Mouse (Mus musculus) lung, embryonic 15.5 days (tissue): Measurements from ENCODE around the gene Rab30. TPM values are rescaled to one million over a fixed set of nuclear protein-coding genes. Genes with fewer than 3 reads are reported as not detected.
"Not testable (repeated sequence)": the region's sequence is repeated elsewhere in the genome, so short reads cannot be mapped to it uniquely, and the experiment has no call there.

ENCODE experiments used
- ATAC-seq: fragments of 200-750 bp; cut with Nextera tagmentation; 2 replicates; pipeline ENCODE4 v1.8.0; 2017; ENCODE audit warnings: moderate number of reproducible peaks, borderline replicate concordance; ENCODE audit not compliant: low FRiP score, low TSS enrichment; ENCODE audit errors: extremely low read depth
- H3K27ac ChIP-seq: fragments of 300-500 bp; sonication (generic); 2 replicates; pipeline ENCODE4 v1.5.1; 2015; ENCODE audit warnings: moderate library complexity, mild to moderate bottlenecking, inconsistent platforms
- H3K27me3 ChIP-seq: fragments of 300-500 bp; sonication (generic); 2 replicates; pipeline ENCODE4 v1.6.1; 2015; ENCODE audit warnings: inconsistent platforms
- H3K36me3 ChIP-seq: fragments of 300-500 bp; sonication (generic); 2 replicates; pipeline ENCODE4 v1.6.1; 2015; ENCODE audit warnings: inconsistent platforms
- H3K4me1 ChIP-seq: fragments of 300-500 bp; sonication (generic); 2 replicates; pipeline ENCODE4 v1.6.1; 2015; ENCODE audit warnings: inconsistent platforms
- H3K4me2 ChIP-seq: fragments of 300-500 bp; sonication (generic); 2 replicates; pipeline ENCODE4 v1.6.1; 2015; ENCODE audit warnings: inconsistent platforms, mild to moderate bottlenecking, moderate library complexity
- H3K4me3 ChIP-seq: fragments of 300-500 bp; sonication (generic); 2 replicates; pipeline ENCODE4 v1.5.1; 2015; ENCODE audit warnings: mild to moderate bottlenecking, inconsistent platforms
- H3K9ac ChIP-seq: fragments of 300-500 bp; sonication (generic); 2 replicates; pipeline ENCODE4 v1.6.1; 2015; ENCODE audit warnings: inconsistent platforms
- H3K9me3 ChIP-seq: fragments of 300-500 bp; sonication (generic); 2 replicates; pipeline ENCODE4 v1.6.1; 2016; ENCODE audit warnings: inconsistent platforms
- WGBS: fragments of 180-500 bp; shearing (Covaris S2); methylation state at CpG from one replicate; pipeline ENCODE4 v1.1.7; 2015; 5-methylcytosine and 5-hydroxymethylcytosine counted together
- polyA plus RNA-seq: library from polyadenylated mRNA; unstranded; fragments of >200 nt; fragmentation: Nextera tagmentation; extraction: Ambion mirVana; gene quantifications from 2 replicates; pipeline ENCODE4 v1.2.1, GENCODE M21; 2015

Rab30 gene
- polyA plus RNA-seq, 1 experiment from 2014 or later, result 5.0 TPM

DNA sequence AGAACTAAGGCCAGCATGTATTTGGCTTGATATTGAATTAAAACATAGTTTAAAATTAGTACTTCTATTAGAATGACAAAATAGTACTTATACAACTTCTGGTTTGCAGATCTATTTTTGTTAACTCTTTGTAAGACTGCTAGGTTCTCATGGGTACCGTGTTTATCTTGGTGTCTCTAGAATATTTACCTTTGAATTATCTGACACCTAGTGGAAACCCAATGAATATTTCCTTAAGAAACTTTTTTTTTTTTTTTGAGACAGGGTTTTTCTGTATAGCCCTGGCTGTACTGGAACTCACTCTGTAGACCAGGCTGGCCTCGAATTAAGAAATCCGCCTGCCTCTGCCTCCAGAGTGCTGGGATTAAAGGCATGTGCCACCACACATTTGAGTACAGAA, 11.8 kb upstream of the Rab30 start:
- H3K9me3 ChIP-seq, ATAC-seq, H3K9ac ChIP-seq, H3K27ac ChIP-seq, H3K27me3 ChIP-seq, H3K4me1 ChIP-seq, H3K36me3 ChIP-seq, H3K4me3 ChIP-seq, H3K4me2 ChIP-seq: not testable (repeated sequence)
- 68% methylated on average over 3 of the region's 3 CpGs for WGBS

GRCm38 (mm10) chr7:92730465-92730864, 10.9 kb upstream of the Rab30 start:
- ATAC-seq, result no peak
- 71% methylated on average over 4 of the region's 4 CpGs for WGBS
- no peaks in the 10 kb centered on the region for H3K27me3 ChIP-seq

GRCm38 (mm10) chr7:92730959-92731358, 10.4 kb upstream of the Rab30 start:
- Histone ChIP-seq H3K36me3 (0 out of 2 replicates have a peak, but pooled peaks cover 3% of the 10 kb centered on the region), H3K9me3 (no peaks in the 10 kb centered on the region), H3K4me2 (no peak overlapping the region), H3K4me1 (no peaks in the 10 kb centered on the region), H3K27me3 (no peaks in the 10 kb centered on the region), H3K27ac (no peak overlapping the region), H3K4me3 (no peak overlapping the region), H3K9ac (no peak overlapping the region)
- no peak for ATAC-seq
- 68% methylated on average over 3 of the region's 3 CpGs for WGBS

More at GRCm38 (mm10) chr7:92730465-92730864, 10.9 kb upstream of the Rab30 start:
- no peak overlapping the region for H3K27ac ChIP-seq
- H3K9me3 ChIP-seq, result no peaks in the 10 kb centered on the region
- H3K4me2 ChIP-seq, result no peak overlapping the region
- H3K4me1 ChIP-seq, result no peaks in the 10 kb centered on the region
- H3K36me3 ChIP-seq, result 0 out of 2 replicates have a peak, but pooled peaks cover 3% of the 10 kb centered on the region
- no peak overlapping the region for H3K4me3 ChIP-seq
- H3K9ac ChIP-seq, result no peak overlapping the region

DNA sequence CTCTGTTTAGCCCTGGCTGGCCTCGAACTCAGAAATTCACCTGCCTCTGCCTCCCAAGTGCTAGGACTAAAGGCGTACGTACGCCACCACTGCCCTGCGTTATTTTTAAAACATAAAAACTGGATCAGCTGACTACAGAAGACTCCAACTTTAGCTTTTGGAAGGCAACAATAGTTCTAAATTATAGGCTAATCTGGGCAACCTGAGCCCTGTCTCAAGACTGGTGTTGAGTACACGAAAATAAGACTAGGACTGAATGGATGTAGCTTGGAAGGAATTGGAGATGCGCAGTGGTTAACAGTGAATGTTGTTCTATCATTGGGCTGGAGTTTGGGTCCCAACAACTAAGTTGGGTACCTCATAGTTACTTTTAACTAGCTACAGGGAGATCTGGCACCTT, 9.3 kb upstream of the Rab30 start:
- no peak for ATAC-seq
- H3K9me3 ChIP-seq, result no peaks in the 10 kb centered on the region
- no peak overlapping the region for H3K9ac ChIP-seq
- no peak overlapping the region for H3K27ac ChIP-seq
- no peaks in the 10 kb centered on the region for H3K27me3 ChIP-seq
- no peak overlapping the region for H3K4me3 ChIP-seq
- H3K4me1 ChIP-seq, result no peaks in the 10 kb centered on the region
- 87% methylated on average over 7 of the region's 7 CpGs for WGBS
- H3K4me2 ChIP-seq, result no peak overlapping the region
- peaks cover 8% of the 10 kb centered on the region for H3K36me3 ChIP-seq

DNA sequence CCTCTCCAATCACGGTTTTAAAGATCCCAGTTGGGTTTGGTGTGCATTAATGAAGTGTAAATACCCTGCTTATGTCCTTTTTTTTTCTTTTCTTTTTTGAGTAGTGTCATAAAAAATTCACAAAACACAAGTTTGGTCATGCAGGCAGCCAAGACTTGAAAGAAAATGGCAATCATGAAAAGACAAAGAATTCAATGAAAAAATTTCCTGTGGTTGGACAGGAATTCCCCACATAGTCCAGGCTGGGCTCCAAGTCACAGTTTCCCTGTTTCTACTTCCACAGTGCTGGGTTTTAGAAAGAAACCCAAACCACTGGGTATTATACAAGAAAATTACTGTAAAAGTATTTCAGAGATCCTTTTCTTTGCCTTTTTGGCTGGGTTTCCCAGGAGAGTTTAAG, 3.8 kb upstream of the Rab30 start:
- Histone ChIP-seq H3K27ac (no peak overlapping the region), H3K27me3 (no peaks in the 10 kb centered on the region), H3K4me3 (no peak overlapping the region), H3K9ac (no peak overlapping the region), H3K9me3 (no peaks in the 10 kb centered on the region), H3K4me2 (no peak overlapping the region), H3K36me3 (peaks cover 17% of the 10 kb centered on the region), H3K4me1 (peaks cover 8% of the 10 kb centered on the region)
- WGBS, result 86% methylated on average over 1 of the region's 1 CpGs
- no peak for ATAC-seq

DNA sequence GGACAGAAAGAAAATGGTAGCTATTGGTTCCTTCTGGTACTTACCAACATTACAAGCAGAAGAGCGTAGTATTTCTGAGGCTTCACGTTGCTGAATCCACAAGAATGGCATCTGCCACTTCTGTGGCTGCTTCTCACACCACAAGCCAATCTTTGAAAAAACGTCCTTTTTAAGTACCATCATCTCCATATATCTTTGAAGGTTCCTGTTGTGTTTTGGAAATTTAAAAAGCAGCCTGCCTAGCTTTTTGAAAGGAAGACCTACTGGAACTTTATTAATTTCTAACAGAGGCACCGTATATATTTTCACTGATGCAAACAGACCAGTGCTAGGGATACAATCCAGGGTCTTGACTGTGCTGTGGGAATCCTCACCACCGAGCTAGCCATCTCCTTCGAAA, 1.4 kb upstream of the Rab30 start:
- no peak for ATAC-seq
- H3K4me1 ChIP-seq, result peaks cover 19% of the 10 kb centered on the region
- H3K36me3 ChIP-seq, result peaks cover 14% of the 10 kb centered on the region
- 23% methylated on average over 6 of the region's 6 CpGs for WGBS
- H3K9me3 ChIP-seq, result no peaks in the 10 kb centered on the region
- peak overlapping the region; percentile 69 for H3K4me3 ChIP-seq
- H3K27ac ChIP-seq, result no peak overlapping the region
- H3K27me3 ChIP-seq, result no peaks in the 10 kb centered on the region
- H3K9ac ChIP-seq, result peak overlapping the region; percentile 81
- H3K4me2 ChIP-seq, result peak overlapping the region; percentile 62

DNA sequence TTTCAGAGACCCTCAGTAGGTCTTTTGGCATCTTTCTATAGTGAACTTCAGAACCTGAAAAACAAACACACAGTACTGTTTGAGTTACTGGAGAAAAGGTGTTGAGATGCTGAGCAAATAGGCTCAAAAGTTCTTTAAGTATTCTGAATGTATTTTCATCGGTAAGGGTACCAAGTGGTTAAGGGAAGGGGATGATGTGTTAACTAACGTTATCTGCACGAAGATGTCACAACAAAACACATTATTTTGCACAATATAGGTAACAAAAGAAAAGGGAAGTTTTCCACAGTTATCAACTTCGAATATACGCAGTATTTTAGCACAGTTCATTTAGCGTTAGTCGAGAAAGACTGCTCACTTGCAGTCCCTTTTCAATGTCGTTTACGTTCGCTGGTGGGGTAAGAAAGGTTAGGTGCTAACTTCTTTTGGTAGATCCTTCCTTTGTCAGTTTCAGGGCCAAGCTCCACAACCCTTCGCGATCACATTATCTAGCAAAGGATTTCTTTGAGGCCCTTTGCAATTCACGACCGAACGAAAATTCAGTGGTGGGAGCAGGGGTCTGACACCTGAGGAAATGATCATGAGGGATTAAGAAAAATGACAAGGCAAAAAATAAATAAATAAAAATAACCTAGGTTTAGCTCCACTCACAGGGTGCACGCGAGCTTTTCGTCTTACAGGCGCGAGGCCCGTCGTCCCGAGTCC, 840 bp upstream of the Rab30 start:
- WGBS, result 2% methylated on average over 23 of the region's 23 CpGs
- Histone ChIP-seq H3K9me3 (no peaks in the 10 kb centered on the region), H3K36me3 (peaks cover 14% of the 10 kb centered on the region), H3K4me2 (peak overlapping the region; percentile 62), H3K27me3 (no peaks in the 10 kb centered on the region), H3K27ac (peak overlapping the region; percentile 87), H3K4me3 (peak overlapping the region; percentile 69), H3K4me1 (peaks cover 19% of the 10 kb centered on the region), H3K9ac (peak overlapping the region; percentile 81)
- no peak for ATAC-seq

- Histone ChIP-seq H3K9me3 (no peaks in the 10 kb centered on the region), H3K27me3 (no peaks in the 10 kb centered on the region), H3K27ac (peak overlapping the region; percentile 39; the same call in 1 of the 2 replicates), H3K4me2 (peak overlapping the region; percentile 94), H3K4me3 (peak overlapping the region; percentile 69), H3K9ac (peak overlapping the region; percentile 49), H3K36me3 (peaks cover 10% of the 10 kb centered on the region), H3K4me1 (peaks cover 19% of the 10 kb centered on the region)
- ATAC-seq, result peak; percentile 25; the same call in 1 of the 2 replicates
- under 1% methylated on average over 9 of the region's 9 CpGs for WGBS
Measured at GRCm38 (mm10) chr7:92741861-92742249, 452 bp downstream of the Rab30 start.

DNA sequence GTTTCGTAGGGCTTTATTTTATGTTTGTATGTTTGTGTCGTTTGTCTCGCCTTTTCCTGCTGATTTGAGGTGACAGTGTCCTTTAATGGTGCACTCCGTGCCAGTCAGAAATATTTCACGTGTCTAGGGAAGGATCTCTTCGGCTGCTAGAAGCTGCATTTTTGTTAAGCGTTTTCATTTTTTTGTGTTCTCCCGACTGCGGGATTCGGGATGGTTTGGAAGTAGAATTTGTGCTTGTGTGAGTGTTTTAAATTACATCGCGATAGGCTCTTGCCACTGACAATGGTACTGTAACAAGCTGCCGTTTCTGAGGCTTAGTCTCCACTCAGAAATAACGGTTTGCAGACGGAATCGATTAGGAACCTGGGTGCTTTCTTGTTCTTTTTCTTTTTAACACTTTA, 938 bp downstream of the Rab30 start:
- H3K4me2 ChIP-seq, result peak overlapping the region; percentile 94
- H3K27ac ChIP-seq, result no peak overlapping the region
- peak overlapping the region; percentile 69 for H3K4me3 ChIP-seq
- peaks cover 19% of the 10 kb centered on the region for H3K4me1 ChIP-seq
- peak overlapping the region; percentile 49 for H3K9ac ChIP-seq
- ATAC-seq, result no peak
- no peaks in the 10 kb centered on the region for H3K9me3 ChIP-seq
- peaks cover 9% of the 10 kb centered on the region; the same call in 1 of the 2 replicates for H3K36me3 ChIP-seq
- H3K27me3 ChIP-seq, result no peaks in the 10 kb centered on the region
- under 1% methylated on average over 16 of the region's 16 CpGs for WGBS

GRCm38 (mm10) chr7:92742774-92743173, 1.4 kb downstream of the Rab30 start:
- 0% methylated on average over 6 of the region's 6 CpGs for WGBS
- Histone ChIP-seq H3K4me1 (peaks cover 19% of the 10 kb centered on the region), H3K27me3 (no peaks in the 10 kb centered on the region), H3K4me2 (peak overlapping the region; percentile 94), H3K36me3 (0 out of 2 replicates have a peak, but pooled peaks cover 6% of the 10 kb centered on the region), H3K9ac (no peak overlapping the region), H3K4me3 (peak overlapping the region; percentile 69), H3K9me3 (no peaks in the 10 kb centered on the region), H3K27ac (no peak overlapping the region)
- no peak for ATAC-seq

GRCm38 (mm10) chr7:92743325-92743724, 1.9 kb downstream of the Rab30 start:
- H3K4me3 ChIP-seq, result peak overlapping the region; percentile 69
- 0 out of 2 replicates have a peak, but pooled peaks cover 2% of the 10 kb centered on the region for H3K36me3 ChIP-seq

GRCm38 (mm10) chr7:92750395-92750794, 9.0 kb downstream of the Rab30 start:
- Histone ChIP-seq H3K9me3 (no peaks in the 10 kb centered on the region), H3K4me2 (no peak overlapping the region), H3K27me3 (no peaks in the 10 kb centered on the region), H3K27ac (no peak overlapping the region), H3K4me3 (no peak overlapping the region), H3K9ac (no peak overlapping the region), H3K36me3 (no peaks in the 10 kb centered on the region), H3K4me1 (no peaks in the 10 kb centered on the region)
- 51% methylated on average over 2 of the region's 2 CpGs for WGBS
- no peak for ATAC-seq

More at GRCm38 (mm10) chr7:92743325-92743724, 1.9 kb downstream of the Rab30 start:
- Histone ChIP-seq H3K27me3 (no peaks in the 10 kb centered on the region), H3K4me1 (peaks cover 19% of the 10 kb centered on the region), H3K9ac (no peak overlapping the region), H3K4me2 (peak overlapping the region; percentile 94), H3K27ac (no peak overlapping the region), H3K9me3 (no peaks in the 10 kb centered on the region)
- ATAC-seq, result no peak
- 17% methylated on average over 6 of the region's 6 CpGs for WGBS
